Mouse (Mus musculus): ENCODE data around the gene Acadm. TPM values are rescaled to one million over a fixed set of nuclear protein-coding genes. Genes with fewer than 3 reads are reported as not detected.

Acadm gene
- polyA plus RNA-seq, 1 experiment from 2014 or later, result 84.6 TPM

GRCm38 (mm10) chr3:153911882-153912440 is 32.5 kb downstream of the Acadm start:
- no peak for ATAC-seq (replicated peaks; ENCODE audit: low FRiP score, low TSS enrichment, low read depth)
- DNase-seq (ENCODE audit: low spot score), result no peak
- Histone ChIP-seq H3K36me3 (ENCODE audit: control insufficient read depth, insufficient read depth, low read length) (peaks cover 47% of the 10 kb centered on the region), H3K4me1 (replicated peaks; ENCODE audit: control insufficient read depth, insufficient read depth, low read length) (peaks cover 23% of the 10 kb centered on the region), H3K9ac (ENCODE audit: low read length) (peak overlapping the region; percentile 99), H3K4me2 (ENCODE audit: low read length) (peak overlapping the region; percentile 70), H3K4me3 (ENCODE audit: low read depth, low read length) (peak overlapping the region; percentile 100), H3K27ac (ENCODE audit: low read depth) (peak overlapping the region; percentile 83), H3K27me3 (replicated peaks; ENCODE audit: control insufficient read depth, insufficient read depth, low read length) (no peaks in the 10 kb centered on the region), H3K9me3 (ENCODE audit: control insufficient read depth, low read length) (no peaks in the 10 kb centered on the region)
- WGBS, result 4% methylated on average over 12 of the region's 12 CpGs

DNA sequence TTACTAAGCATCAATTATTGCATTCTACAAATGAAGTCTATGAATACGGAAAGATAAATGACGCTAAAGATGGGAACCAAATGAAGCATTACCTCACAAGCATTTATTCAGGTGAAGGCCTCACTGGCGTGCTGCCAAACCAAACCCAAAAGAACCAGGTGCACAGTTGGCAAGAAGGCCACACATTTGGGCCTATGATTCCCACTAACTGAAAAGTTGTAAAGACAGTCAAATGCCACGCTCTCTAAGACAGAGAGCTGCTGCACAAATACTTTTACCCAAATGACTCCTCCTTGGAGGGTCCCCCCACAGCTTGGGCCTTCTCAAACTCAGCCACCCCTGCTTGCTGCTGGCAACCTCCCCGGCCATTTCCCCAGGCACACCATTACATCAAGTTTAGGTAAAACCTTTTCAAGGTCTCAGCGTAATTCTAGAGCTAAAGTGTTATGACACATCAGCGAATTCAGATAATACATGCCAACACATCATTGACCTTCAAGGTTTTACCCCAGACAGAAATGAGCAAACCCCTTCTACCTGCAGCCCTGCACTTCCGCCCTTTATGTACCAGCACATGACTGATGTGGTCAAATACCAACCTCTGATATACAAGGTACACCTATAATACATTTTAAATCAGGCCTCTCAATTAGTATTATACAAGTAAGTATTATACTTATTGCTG is 33.1 kb downstream of the Acadm start:
- Histone ChIP-seq H3K9ac (ENCODE audit: low read length) (peak overlapping the region; percentile 99), H3K4me1 (replicated peaks; ENCODE audit: control insufficient read depth, insufficient read depth, low read length) (peaks cover 23% of the 10 kb centered on the region), H3K9me3 (ENCODE audit: control insufficient read depth, low read length) (no peaks in the 10 kb centered on the region), H3K36me3 (ENCODE audit: control insufficient read depth, insufficient read depth, low read length) (peaks cover 53% of the 10 kb centered on the region), H3K4me2 (ENCODE audit: low read length) (peak overlapping the region; percentile 70), H3K27me3 (replicated peaks; ENCODE audit: control insufficient read depth, insufficient read depth, low read length) (no peaks in the 10 kb centered on the region), H3K4me3 (ENCODE audit: low read depth, low read length) (peak overlapping the region; percentile 100), H3K27ac (ENCODE audit: low read depth) (peak overlapping the region; percentile 83)
- DNase-seq (ENCODE audit: low spot score) (no peak), ATAC-seq (replicated peaks; ENCODE audit: low FRiP score, low TSS enrichment, low read depth) (no peak)
- WGBS, result 49% methylated on average over 8 of the region's 8 CpGs

- ATAC-seq (replicated peaks; ENCODE audit: low FRiP score, low TSS enrichment, low read depth) (no peak), DNase-seq (ENCODE audit: low spot score) (no peak)
- peak overlapping the region; percentile 83; the same call in 1 of the 2 replicates for H3K27ac ChIP-seq (ENCODE audit: low read depth)
- H3K4me3 ChIP-seq (ENCODE audit: low read depth, low read length), result peak overlapping the region; percentile 100
- H3K4me1 ChIP-seq (replicated peaks; ENCODE audit: control insufficient read depth, insufficient read depth, low read length), result peaks cover 23% of the 10 kb centered on the region
- no peaks in the 10 kb centered on the region for H3K9me3 ChIP-seq (ENCODE audit: control insufficient read depth, low read length)
- H3K36me3 ChIP-seq (ENCODE audit: control insufficient read depth, insufficient read depth, low read length), result peaks cover 62% of the 10 kb centered on the region
- WGBS, result 72% methylated on average over 7 of the region's 7 CpGs
- no peaks in the 10 kb centered on the region for H3K27me3 ChIP-seq (replicated peaks; ENCODE audit: control insufficient read depth, insufficient read depth, low read length)
- H3K4me2 ChIP-seq (ENCODE audit: low read length), result peak overlapping the region; percentile 70
- H3K9ac ChIP-seq (ENCODE audit: low read length), result peak overlapping the region; percentile 99
Measured at GRCm38 (mm10) chr3:153910489-153910888, 33.9 kb downstream of the Acadm start.

GRCm38 (mm10) chr3:153908919-153909318 is 35.5 kb downstream of the Acadm start:
- Histone ChIP-seq H3K9me3 (ENCODE audit: control insufficient read depth, low read length) (no peaks in the 10 kb centered on the region), H3K36me3 (ENCODE audit: control insufficient read depth, insufficient read depth, low read length) (peaks cover 76% of the 10 kb centered on the region), H3K4me3 (ENCODE audit: low read depth, low read length) (no peak overlapping the region), H3K4me2 (ENCODE audit: low read length) (no peak overlapping the region), H3K9ac (ENCODE audit: low read length) (no peak overlapping the region), H3K27me3 (replicated peaks; ENCODE audit: control insufficient read depth, insufficient read depth, low read length) (no peaks in the 10 kb centered on the region), H3K27ac (ENCODE audit: low read depth) (no peak overlapping the region), H3K4me1 (replicated peaks; ENCODE audit: control insufficient read depth, insufficient read depth, low read length) (peaks cover 23% of the 10 kb centered on the region)
- ATAC-seq (replicated peaks; ENCODE audit: low FRiP score, low TSS enrichment, low read depth) (no peak), DNase-seq (ENCODE audit: low spot score) (no peak)
- 78% methylated on average over 5 of the region's 5 CpGs for WGBS

DNA sequence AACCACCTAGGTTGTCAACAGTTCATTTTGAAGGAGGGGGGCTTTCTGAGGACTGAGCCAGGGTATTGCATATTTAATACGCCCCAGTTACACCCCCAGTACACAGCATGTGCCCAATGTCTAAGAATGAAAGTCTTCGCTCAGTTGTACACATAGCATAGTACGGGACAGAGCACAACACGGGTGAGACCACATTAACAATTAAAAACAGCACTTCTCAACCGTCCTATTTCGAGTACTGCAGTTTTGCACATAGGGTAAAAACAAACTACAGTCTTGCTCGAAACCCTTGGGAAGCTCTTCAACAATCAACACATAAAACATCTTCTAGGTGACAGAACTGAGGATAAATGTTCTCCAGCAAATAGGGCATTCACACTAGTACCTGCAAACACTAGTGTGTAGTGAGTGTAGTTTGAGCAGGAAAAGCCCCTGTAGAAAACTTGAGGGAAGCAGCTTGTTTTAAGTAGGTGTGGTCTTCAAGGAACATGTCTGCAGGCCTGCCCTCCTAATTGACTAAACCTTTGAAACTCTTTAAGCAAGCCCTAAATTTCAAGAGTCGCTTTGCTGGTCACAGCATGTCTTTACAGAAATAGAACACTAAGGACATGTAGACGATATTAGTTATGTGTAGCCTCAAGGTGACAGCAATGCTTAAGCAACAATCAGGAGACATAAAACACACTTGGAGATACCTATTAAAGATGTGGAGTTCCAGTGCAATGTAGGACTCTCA is 38.1 kb downstream of the Acadm start, which contains the start of gene Msh4:
Gene Msh4 (minus strand): TSS at position 3 of the 736 bp plus-strand sequence.
- Histone ChIP-seq H3K4me3 (ENCODE audit: low read depth, low read length) (no peak within 1 kb of the TSS), H3K4me2 (ENCODE audit: low read length) (no peak within 1 kb of the TSS), H3K4me1 (replicated peaks; ENCODE audit: control insufficient read depth, insufficient read depth, low read length) (peaks cover 14% of the 10 kb centered on the region), H3K27me3 (replicated peaks; ENCODE audit: control insufficient read depth, insufficient read depth, low read length) (no peaks in the 10 kb centered on the region), H3K36me3 (ENCODE audit: control insufficient read depth, insufficient read depth, low read length) (peaks cover 77% of the 10 kb centered on the region), H3K9ac (ENCODE audit: low read length) (no peak within 1 kb of the TSS), H3K9me3 (ENCODE audit: control insufficient read depth, low read length) (no peaks in the 10 kb centered on the region), H3K27ac (ENCODE audit: low read depth) (no peak within 1 kb of the TSS)
- WGBS, result 82% methylated on average over 9 of the region's 9 CpGs
- DNase-seq (ENCODE audit: low spot score), result no peak
- ATAC-seq (replicated peaks; ENCODE audit: low FRiP score, low TSS enrichment, low read depth), result peak; percentile 7

- H3K36me3 ChIP-seq (ENCODE audit: control insufficient read depth, insufficient read depth, low read length), result peaks cover 69% of the 10 kb centered on the region
- no peak overlapping the region for H3K27ac ChIP-seq (ENCODE audit: low read depth)
- ATAC-seq (replicated peaks; ENCODE audit: low FRiP score, low TSS enrichment, low read depth) (peak; percentile 34), DNase-seq (ENCODE audit: low spot score) (no peak)
- 82% methylated on average over 49 of the region's 49 CpGs for WGBS
- H3K4me3 ChIP-seq (ENCODE audit: low read depth, low read length), result no peak overlapping the region
- H3K9me3 ChIP-seq (ENCODE audit: control insufficient read depth, low read length), result no peaks in the 10 kb centered on the region
- peaks cover 6% of the 10 kb centered on the region for H3K4me1 ChIP-seq (replicated peaks; ENCODE audit: control insufficient read depth, insufficient read depth, low read length)
- H3K9ac ChIP-seq (ENCODE audit: low read length), result no peak overlapping the region
- H3K27me3 ChIP-seq (replicated peaks; ENCODE audit: control insufficient read depth, insufficient read depth, low read length), result no peaks in the 10 kb centered on the region
- H3K4me2 ChIP-seq (ENCODE audit: low read length), result no peak overlapping the region
Measured at GRCm38 (mm10) chr3:153905251-153906135, 38.9 kb downstream of the Acadm start.

GRCm38 (mm10) chr3:153904586-153904985 is 39.8 kb downstream of the Acadm start:
- Histone ChIP-seq H3K4me3 (ENCODE audit: low read depth, low read length) (no peak overlapping the region), H3K4me2 (ENCODE audit: low read length) (no peak overlapping the region), H3K27ac (ENCODE audit: low read depth) (no peak overlapping the region), H3K4me1 (replicated peaks; ENCODE audit: control insufficient read depth, insufficient read depth, low read length) (no peaks in the 10 kb centered on the region), H3K27me3 (replicated peaks; ENCODE audit: control insufficient read depth, insufficient read depth, low read length) (no peaks in the 10 kb centered on the region), H3K9ac (ENCODE audit: low read length) (no peak overlapping the region), H3K36me3 (ENCODE audit: control insufficient read depth, insufficient read depth, low read length) (peaks cover 60% of the 10 kb centered on the region), H3K9me3 (ENCODE audit: control insufficient read depth, low read length) (no peaks in the 10 kb centered on the region)
- no peak for DNase-seq (ENCODE audit: low spot score)
- 71% methylated on average over 6 of the region's 6 CpGs for WGBS
- peak; percentile 44; the same call in 1 of the 2 replicates for ATAC-seq (replicated peaks; ENCODE audit: low FRiP score, low TSS enrichment, low read depth)

DNA sequence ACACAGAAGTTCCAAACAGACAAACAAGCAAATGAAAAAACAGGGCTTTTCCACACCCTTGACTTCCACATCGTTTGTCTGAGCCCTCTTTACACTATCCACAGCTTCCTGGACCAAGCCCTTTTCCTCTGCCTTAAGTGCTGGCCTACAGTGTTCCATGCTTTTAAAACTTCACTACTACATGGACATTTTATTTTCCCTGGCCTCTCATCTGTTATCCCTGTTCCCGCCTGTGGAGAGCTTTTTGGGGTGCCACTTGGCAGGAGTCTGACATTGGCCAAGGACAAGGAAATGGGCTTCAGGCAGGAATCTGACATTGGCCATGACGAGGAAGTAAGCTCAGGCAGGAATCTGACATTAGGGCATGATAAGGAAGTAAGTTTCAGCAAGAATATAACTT is 41.8 kb downstream of the Acadm start:
- no peak overlapping the region for H3K4me3 ChIP-seq (ENCODE audit: low read depth, low read length)
- H3K9me3 ChIP-seq (ENCODE audit: control insufficient read depth, low read length), result no peaks in the 10 kb centered on the region
- DNase-seq (ENCODE audit: low spot score), result no peak
- WGBS, result 60% methylated on average over 3 of the region's 3 CpGs
- H3K9ac ChIP-seq (ENCODE audit: low read length), result no peak overlapping the region
- H3K36me3 ChIP-seq (ENCODE audit: control insufficient read depth, insufficient read depth, low read length), result peaks cover 40% of the 10 kb centered on the region
- no peak for ATAC-seq (replicated peaks; ENCODE audit: low FRiP score, low TSS enrichment, low read depth)
- H3K27ac ChIP-seq (ENCODE audit: low read depth), result no peak overlapping the region
- no peaks in the 10 kb centered on the region for H3K4me1 ChIP-seq (replicated peaks; ENCODE audit: control insufficient read depth, insufficient read depth, low read length)
- no peak overlapping the region for H3K4me2 ChIP-seq (ENCODE audit: low read length)
- no peaks in the 10 kb centered on the region for H3K27me3 ChIP-seq (replicated peaks; ENCODE audit: control insufficient read depth, insufficient read depth, low read length)

Data from intestine, embryonic 14.5 days (tissue).